Mouse (Mus musculus) kidney, postnatal 14 days (tissue): ENCODE results near the gene Mb.

Source experiments
- DNase-seq: peaks from one replicate; pipeline ENCODE4 v3.0.0; 2022; ENCODE audit warnings: mixed read lengths

Gene Mb

DNA sequence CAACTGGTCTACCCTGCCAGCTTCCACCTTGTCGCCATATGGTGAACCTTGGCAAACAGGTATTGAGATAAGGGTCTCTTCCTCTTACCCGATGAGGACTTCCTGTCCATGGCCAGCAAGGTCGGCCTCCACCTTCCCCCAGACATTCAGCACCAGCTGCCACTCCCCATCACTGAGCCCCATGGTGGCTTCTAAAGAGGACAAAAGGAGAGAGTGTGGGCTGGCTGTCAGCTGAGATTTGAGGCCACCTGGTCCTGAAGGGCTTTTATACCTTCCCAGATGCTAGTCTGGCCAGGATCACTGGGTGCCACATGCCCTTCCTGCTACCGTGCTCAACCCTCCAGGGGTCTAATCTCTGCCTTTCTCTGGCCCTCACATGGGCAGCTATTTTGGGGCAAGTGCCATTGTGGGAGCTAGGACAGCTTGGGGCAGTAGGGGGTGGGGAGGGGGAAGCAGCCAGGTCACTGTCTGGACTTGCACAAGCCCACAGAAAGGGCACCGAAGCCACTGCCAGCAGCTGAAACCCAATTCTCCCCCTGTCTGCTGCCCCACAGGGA is 28.0 kb downstream of the Mb start:
- no peak for DNase-seq

DNA sequence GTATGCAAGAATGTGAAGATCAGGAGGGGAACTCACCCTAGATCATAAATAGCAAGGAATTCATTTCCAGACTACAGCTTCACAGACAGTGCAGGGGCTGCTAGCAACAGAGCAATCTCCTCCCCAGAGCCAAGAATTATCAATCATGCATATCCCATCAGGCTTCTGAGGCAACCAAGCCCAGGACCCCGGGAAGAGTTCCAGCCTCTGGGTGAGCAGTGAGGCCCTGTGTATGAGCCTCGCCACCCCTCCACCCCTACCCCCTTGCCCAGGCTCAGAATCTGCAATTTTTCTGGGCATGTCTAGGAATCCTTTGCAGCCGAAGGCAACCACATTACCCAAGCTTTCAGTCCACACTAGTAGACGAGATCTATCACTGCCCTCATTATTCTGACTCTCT is 28.6 kb downstream of the Mb start:
- no peak for DNase-seq

DNA sequence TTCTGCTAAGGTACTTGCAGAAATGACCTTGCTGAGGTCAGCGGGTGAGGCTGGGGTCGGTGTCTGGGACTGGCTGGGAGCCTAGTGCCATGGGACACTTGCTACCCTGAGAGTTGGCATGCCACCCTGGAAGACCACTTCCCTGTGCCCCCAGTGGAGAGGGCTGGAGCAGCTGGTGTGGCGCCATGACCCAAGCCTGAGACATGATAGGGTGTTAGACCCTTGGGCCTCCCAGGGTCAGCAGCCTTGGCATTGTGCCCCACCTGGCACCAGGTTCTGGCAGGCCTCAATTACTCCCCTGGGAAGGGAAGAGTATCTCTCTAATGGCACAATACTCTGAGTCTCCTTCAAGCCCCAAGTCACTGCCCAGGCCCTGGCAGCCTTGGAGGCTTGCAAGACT is 29.4 kb downstream of the Mb start:
- no peak for DNase-seq

DNA sequence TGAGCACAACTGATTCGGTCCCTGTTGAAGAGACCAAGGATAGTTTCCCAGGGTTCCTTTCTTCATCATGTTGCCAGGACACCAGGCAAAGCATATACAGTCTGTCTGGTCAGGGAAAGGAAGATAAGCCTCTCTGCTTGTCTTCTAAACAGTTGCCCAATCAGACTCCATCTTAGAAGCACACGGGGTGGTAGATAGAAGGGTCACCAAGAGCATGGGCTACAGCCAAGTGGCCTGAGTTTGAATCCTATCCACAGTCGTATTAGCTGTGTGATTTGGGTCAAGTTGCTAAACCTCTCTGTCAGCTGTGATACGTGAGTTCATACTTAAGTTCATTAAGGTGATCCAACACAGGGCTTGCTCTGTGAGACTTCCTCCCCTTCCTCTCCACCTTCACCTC is 30.3 kb downstream of the Mb start:
- DNase-seq: no peak

DNA sequence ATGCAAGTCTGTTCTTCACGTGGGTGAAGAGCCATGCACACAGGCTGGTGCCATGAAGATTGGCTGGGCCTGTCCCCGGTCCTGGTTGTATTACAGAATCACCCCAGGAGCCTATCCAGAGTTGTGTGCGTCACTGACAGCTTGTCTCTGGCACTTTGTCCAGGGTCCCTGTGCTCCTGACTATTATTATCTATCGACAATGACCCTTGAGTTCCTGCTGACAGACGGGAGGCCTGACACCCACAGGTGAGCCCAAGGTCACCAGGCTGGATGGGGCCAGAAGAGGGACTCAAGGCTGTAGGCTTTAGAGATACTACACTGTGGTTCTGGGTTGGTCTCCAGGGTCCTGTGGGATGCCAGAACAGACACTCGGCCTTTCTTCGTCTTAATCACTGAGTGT is 30.9 kb downstream of the Mb start:
- DNase-seq: no peak

DNA sequence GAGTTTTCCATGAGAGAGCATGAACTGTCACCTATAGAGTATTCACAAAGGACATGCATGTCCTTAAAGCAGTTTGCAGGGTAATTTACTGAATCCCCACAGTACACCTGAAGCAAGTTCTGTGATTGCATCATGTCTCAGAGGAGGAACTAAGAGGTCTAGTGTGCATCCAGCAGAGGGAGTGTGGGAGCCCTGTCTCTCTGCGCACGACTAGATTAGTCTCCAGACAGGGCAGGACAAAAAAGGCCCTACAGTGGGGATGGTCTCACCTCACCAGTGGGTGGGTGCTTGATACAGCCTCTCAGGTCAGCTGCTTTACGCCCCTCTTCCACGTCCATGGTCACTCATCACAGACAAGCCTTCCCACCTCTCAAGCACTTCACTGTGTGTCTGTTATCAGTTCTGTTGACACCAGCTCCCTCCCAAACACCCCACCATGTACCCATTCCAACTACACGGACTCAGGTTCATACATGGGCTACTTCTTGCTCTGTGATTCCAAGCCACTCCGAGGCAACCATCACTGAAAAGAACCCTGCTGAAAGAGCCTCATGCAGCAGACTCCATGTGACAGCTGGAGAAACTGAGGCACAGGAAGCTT is 31.6 kb downstream of the Mb start:
- DNase-seq: peak; percentile 37

DNA sequence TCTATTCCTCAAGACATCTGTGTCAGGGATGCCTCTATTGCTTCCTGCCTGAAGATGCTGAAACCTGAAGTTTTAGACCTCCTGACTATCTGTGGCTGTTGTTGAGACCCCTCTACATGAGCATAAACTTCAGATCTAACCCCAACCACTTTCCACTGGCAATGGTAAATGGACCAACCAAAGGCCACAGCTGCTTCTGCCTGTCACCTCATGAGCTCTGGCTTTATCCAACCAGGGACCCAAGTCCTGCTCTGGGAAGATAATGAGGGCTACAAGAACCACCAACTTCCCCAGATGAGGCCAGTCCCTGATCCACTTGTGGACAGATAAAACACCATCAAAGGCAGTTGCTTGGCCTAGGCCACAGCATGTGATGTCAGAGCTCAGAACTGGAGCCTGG is 32.6 kb downstream of the Mb start:
- no peak for DNase-seq

DNA sequence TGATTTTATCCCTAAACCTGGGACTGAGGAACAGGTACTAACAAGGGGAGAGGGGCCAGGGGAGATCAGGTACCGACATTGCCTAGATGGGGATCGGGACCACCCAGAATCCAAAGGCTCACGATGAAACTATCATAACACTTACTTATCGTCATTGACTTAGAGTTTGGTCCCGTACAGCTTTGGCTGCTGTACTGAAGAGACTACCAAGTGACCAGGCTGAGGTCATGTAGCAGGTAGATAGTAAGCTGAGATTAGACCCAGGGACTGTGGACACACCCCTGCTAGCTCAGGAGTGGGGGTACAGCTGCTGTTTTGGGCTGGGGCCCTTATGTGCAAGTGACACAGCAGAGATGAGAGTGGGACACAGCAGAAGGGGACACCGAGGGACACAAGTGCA is 34.0 kb downstream of the Mb start:
- DNase-seq: no peak

DNA sequence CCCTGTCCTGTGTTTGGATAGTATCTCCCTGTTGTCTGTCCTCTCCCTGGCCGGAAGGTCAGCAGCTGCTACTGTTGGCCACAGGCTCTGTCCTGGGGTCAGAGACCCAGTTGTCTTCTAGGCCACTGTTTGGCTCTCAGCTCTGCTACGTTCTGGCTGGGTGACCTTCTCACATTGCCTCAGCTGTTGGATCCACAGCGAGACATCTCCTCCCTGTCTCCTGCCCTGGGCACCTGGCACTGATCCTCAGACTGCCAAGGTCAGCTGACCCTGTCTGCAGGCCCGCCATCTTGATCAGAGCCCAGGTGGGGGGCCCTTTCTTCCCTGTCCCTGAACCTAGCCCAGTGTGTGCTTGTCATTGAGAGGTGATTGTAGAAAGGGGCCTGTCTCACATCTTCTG is 35.5 kb downstream of the Mb start:
- no peak for DNase-seq

DNA sequence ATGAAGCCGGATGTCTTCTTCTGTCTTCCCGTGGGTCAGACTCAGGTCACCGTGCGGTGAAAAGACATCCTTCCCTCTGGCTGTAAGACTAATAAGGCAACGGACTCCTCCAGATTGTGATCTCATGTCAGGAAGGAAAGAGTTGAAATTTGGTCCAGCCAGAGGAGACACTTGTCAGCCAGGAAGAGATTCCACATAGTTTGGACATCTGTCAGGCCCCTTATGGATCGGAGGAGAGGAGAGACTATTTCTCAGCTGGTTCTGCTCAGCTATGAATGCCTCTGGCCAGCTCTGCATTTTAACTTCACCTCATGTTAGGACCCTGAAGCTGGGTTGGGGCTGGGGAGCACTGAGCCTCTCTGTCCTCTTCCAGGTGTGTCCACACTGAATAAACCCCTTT is 36.0 kb downstream of the Mb start:
- DNase-seq: peak; percentile 23

DNA sequence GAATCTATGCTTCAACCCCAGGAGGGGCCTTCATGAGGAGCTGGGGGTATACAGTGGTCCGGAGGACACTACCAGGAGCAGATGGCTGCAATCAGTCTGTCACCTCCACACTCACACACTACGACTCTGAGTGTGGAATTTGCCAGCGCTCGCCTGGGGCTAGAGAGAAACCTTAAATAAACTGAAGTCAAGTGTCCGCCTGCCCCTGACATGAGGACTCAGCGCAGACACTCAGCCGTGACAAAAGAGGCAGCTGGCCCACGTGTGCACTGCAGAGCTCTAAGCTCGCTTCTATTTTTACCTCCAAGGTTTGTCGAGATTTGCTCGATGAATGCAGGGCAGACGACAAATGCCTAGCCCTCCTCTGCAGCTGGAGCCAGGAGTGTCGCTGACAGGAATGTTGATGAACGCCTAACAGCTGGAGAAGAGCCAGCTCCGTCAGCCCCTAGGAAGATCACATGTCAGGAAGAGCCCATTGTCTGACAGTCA is 36.7 kb downstream of the Mb start:
- peak; percentile 66 for DNase-seq

DNA sequence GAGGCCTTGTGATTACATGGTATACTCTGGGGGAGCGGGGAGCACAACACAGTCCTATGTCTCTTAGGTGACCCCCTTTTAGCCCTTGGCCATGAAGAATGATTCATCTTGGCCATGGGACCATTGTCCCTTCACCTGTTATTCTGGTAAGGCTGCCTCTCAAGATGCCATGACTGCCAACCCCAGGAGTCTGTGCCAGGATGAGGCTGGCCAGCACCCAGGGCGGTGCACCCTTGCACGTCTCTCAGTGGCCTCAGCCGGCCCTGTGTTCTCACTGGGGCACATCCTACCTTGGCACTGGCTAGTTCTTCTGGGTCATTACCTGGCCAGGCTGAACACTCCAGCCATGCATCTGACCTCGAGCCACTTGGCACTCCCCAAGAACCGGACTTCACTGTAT is 41.6 kb downstream of the Mb start:
- DNase-seq: no peak

DNA sequence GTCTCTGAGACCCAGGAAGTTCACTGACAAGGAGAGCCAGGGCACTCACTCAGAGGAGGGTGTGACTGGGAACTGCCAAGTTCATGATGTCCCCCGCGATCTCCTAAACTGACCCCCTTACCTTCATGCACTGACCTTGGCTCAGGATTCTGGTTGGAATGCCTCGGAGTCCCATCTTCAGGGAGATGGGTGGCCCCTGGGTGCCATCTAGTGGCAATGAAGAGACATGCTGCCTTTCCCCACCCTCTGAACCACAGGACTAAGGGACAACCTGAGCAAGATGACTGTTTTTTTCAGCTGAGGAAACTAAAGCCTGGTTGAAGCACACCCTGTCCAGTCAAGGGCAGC is 46.6 kb downstream of the Mb start:
- peak; percentile 71 for DNase-seq

DNA sequence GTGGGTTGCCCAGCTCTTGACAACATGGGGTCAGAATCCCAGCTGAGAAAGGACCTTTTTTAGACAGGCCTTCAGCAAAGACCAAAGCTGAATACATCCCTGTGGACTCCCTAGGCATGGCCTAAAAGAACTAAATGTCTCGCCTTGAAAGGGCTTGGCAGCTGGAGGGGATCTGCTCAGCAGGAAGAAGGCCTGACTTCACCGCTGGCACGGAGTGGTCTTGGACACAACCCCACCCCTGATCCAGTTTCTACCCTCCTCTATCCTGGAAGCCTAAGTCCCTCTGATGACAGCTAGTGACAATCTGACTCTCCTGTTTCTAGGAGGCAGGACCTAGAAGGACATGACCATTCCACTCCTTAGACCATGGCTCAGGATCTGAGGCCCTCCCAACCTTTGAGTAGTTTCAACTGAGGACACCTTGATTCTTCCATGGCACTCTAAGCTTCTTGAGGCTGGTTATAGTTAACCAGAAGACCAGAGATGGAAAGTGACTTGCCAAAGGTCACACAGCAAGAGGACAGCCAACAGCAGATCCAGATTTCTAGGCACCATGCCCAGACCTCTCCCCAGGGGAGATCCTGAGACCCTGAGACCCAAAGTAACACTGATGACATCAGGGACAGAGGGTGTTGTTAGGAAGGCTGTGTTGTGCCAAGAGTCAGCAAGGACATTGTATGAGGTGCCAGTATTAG is 47.1 kb downstream of the Mb start:
- no peak for DNase-seq

DNA sequence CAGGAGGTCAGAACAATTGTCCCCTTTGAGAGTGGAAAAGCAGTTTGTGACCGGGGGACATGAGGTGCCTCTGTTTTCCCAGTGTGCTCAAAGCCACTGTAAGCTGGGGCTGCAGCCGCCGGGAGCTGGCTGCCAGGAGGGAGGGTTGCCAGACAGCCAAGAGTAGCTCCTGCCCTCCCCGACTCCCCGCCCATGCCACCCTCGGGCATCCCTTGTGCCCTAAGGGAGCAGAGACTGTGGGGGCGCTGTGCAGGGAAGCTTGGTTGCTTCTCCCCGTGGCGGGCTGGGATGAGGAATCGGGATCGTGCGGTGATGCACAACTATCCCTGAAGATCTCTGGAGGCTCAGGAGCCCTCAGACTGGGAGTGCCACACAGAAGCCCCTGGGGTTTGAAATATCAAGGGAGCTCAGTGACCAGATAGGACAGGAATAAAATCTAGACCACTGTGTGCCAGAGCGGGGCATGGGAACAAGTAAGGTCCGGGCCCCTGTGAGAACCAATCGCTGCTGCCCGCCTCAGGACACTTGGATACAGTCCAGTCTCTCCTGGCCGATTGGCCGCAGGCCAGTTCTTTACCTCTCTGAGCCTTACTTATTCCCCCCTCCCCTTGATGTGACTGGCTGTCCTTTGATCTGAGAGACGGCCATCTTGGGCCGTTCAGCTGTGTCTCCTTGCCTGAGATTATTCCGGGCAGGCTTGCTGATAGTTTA is 51.4 kb downstream of the Mb start:
- DNase-seq: peak; percentile 61

DNA sequence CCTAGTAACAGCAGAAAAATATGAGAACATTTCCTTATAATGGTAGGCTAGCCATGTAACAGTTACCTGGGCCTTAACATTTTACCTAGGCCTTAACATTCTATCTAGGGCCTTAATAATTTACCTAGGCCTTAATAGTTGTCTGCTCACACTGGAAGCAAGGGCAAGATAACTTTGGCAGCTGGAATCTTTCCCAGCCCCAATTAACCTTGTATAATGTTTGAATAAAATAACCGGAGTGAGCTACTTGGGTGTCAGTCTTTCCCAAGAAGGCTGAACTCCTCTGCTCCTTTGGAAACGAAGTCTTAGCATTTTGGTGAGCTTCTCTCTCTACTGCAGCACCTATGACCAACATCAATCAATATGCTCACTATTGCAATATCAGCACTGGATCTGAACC is 52.4 kb downstream of the Mb start:
- peak; percentile 37 for DNase-seq

DNA sequence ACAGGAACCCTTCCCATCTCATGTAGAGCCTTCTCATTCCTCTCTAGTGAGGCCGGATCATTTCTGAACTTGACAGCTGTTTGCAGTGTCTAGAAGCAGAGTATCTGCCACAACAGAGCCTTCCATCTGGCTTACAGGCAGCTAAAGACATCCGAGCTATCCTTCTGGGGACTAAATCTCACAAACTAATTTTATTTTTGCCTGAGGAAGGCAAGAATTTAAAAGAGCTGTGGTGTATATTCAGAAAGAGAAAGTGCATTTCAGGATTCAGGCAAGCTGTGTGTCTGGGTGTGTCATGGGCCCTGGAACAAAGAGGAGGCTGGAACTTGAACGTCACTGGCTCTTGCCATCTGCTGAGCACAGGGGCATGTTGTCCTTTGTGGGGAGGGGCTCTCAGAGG is 56.1 kb downstream of the Mb start:
- DNase-seq: no peak

DNA sequence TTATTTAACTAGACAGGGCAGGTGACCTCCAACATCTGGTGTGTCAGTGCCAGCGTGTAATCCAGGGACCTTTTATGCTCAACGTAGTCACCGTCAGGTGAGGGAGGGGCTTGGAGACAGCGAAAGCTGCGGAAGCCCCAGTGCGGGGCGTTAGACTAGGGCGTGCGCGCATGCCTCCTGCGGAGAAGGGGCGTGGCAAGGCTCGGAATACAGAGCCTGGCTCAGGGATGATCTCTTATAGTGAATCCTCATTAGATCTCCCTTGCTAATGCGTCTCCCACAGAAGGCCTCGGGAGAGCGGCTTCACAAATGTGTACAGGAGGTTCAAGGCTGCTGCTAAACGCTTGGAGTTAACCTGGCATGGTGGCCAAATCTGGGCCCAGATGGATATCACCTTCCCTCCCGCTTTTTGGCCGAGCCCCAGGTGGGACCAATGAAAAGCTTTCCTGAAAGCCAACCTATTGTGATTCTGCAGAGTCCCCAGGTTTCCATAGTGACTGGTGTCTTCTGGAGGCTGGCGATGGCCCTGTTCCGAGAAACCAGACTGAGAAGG is 62.9 kb downstream of the Mb start:
- DNase-seq: peak; percentile 40

DNA sequence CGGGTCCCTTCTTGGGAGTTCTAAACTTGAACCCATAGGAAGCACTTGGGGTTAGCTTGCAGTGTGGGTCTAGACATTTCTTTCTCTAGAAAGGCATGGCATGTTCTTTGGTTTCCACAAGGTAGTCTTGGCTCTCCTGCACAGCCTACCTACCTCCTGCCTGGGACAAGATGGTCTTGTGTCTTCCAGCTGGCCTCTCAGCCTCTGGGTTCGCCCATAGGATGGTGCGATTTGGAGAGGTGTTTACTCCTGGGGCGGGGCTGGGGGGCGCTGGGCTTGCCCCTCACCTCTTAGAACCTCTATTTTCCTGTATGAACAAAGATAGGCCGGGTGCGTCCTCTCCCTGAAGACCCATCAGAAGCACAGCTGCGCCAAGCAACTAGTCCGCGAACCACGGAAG is 63.3 kb downstream of the Mb start:
- no peak for DNase-seq

DNA sequence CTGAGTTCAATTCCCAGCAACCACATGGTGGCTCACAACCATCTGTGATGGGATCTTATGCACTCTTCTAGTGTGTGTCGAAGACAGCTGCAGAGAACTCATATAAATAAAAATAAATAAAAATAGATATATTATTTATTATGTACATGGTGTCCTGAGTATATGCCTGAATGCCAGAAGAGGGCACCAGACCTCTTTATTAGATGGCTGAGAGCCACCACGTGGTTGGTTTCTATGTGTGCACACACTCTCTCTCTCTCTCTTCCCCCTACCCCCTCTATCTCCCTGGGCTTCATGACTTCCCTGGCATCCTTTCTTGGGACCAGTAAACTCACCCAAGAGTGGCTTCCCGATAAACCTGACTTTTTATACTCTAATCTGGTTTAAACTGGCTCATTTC is 67.7 kb downstream of the Mb start:
- DNase-seq: no peak

DNA sequence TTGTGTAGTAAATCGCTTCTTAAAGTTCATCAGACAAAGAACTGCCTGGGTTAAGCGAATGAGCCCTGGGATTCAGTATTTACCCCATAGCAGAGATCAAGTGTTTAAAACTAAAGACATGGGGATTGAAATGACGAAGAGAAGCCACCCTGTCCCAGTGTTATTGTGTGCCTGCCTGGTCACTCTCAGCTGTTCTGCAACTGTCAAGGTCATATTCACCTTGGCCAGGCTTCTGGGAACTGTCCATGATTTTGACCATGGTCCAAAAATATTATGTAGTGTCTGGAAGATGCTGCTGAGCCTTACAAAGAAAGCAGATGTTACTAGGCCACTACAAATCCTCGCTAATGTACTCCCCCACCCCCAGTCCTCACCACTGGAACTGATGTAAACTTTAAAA is 70.7 kb downstream of the Mb start:
- DNase-seq: no peak

DNA sequence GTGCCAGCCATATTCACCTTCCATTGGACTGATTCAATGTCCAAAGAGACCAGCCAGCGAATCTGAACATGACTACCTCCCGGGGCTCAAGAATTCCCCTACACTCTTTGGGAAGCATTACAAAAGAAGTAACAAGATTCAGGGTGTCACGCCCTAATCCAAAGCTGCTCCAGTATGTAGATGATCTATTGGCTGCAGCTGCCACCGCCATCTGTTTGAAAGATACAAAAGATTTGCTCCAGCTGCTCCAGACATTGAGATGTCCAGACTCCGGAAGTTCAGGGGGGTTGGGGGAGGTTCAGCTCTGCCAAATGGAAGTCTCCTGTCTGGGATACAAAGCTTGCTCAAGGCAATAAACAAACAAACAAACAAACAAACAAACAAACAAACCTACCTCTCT is 73.9 kb downstream of the Mb start:
- DNase-seq: no peak

DNA sequence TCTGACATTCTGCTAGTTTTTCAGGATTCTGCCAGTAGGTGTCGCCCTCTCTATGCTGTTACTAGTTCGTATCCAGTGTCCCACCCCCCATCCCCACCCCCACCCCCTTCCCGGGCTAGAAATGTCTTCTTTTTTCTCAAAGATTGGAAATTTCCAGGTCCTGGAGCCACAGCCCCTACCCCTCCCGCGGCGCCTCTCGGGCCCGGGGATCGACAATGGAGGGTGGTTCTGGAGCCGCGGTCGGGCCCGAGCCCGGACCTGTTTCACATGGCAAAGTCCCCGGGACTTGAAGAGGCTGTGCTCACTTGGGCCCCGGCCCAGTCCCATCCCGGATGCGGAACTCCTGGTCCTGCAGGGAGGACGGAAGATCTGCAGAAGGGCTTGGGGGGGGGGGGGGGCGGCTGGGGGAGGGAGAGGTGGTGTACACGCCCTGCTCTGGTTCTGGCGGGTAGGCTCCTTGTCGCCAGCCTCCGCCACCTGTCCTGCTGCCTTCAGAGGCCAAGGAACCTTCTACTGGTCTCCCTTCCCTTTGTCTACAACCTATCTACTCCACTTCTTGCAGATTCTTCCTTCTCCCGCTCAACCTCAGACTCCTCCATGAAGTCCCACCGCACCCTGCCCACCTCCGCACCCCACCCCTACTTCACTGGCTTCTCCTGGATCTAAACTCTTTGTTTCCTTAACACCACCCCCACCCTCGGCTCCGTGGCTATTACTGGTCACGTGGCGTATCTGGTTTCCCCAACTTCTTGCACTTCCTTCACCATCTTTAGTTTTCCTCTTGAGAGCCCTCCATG is 76.4 kb downstream of the Mb start:
- DNase-seq: peak; percentile 91
